Mouse (Mus musculus) embryonic stem cell, embryonic (primary cell): ENCODE data around the gene Dpm3.

Experiments used
- CTCF ChIA-PET, 4 experiments: fragments of 300-600 bp in 2 of 4; fragments of 350-600 bp in 2 of 4; sonication (Branson Sonifier 250); formaldehyde crosslinking; loops; one replicate each; lab custom pipeline; 2022; ENCODE audit warnings: inconsistent platforms in 2 of 4; lab: Charles Lee
- POLR2A ChIA-PET, 4 experiments: fragments of 300-600 bp in 2 of 4; fragments of 350-600 bp in 2 of 4; sonication (Branson Sonifier 250); formaldehyde crosslinking; loops; one replicate each; lab custom pipeline; 2022; ENCODE audit warnings: antibody characterized with exemption in 4 of 4, inconsistent platforms in 1 of 4; lab: Charles Lee

Dpm3 gene

GRCm38 (mm10) chr3:89244158-89244981, 14.8 kb upstream of the Dpm3 start:
- ChIA-PET POLR2A (interaction anchor here in 3 of 4 experiments (0.6 to 5.1 kb wide), 26 partner anchors 11 to 212 kb away, joined by 3 to 22 read pairs (median 4); partner anchors contain the start of genes Efna1 (in 2 of the 3), Mtx1 (in 2 of the 3), Cks1b (in 1 of the 3) and Clk2 (in 1 of the 3)), CTCF (interaction anchor here (0.5 to 5.0 kb wide), 65 partner anchors 7 to 330 kb away, joined by 3 to 81 read pairs (median 4); partner anchors contain the start of genes Efna1 (in 2 of the 4), Mtx1 (in 2 of the 4), Slc50a1 (in 2 of the 4) and Cks1b (in 1 of the 4))

DNA sequence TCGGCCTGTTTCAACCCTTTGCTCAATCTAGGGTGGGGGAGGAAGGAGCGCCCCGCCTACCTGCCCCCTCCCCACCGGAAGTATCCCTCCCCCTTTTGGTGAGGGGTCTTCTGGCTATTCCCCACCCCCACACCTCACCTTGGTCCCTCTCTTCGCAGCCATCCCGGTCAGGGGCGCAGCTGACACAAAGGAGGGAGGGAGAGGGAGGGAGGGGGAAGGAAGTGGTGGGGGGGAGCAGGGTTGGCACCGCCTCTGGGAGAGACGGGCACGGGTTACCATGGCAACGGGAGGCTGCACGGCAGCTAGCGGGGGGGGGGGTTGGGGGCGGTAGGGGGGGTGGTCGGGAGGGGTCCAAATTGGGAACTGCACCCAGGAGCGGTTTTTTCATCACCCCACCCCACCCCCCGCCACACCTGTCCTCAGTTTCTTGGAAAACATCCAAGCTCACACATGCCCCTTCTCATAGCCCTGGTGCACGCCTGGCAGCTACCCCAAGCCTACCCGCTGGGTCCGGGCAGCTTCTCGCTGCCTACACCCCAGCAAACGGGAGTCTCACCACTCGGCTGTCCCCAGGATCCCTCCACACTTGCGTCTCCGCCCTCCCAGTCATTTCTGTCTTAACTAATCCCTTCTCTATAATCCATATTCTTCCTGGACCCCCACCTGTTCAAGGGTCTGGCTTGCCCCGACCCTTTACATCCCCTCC, 14.0 kb upstream of the Dpm3 start:
- ChIA-PET POLR2A (interaction anchor here in 3 of 4 experiments (0.6 to 5.1 kb wide), 23 partner anchors 10 to 873 kb away, joined by 3 to 22 read pairs (median 4); partner anchors contain the start of genes Efna1 (in 2 of the 3), Mtx1 (in 2 of the 3), Fam189b (in 1 of the 3) and Fdps (in 1 of the 3)), CTCF (interaction anchor here (0.5 to 5.0 kb wide), 53 partner anchors 9 to 181 kb away, joined by 3 to 81 read pairs (median 4); partner anchors contain the start of genes Efna1 (in 3 of the 4), Mtx1 (in 3 of the 4), Scamp3 (in 2 of the 4) and Cks1b (in 1 of the 4))

GRCm38 (mm10) chr3:89245688-89246171, 13.4 kb upstream of the Dpm3 start, which contains the start of gene Krtcap2:
Gene Krtcap2 (plus strand): TSS chr3:89245966.
- ChIA-PET POLR2A (interaction anchor here in 3 of 4 experiments (0.6 to 5.1 kb wide), 20 partner anchors 9 to 872 kb away, joined by 3 to 22 read pairs (median 4); partner anchors contain the start of genes Mtx1 (in 2 of the 3), Efna1 (in 1 of the 3), Fam189b (in 1 of the 3) and Fdps (in 1 of the 3)), CTCF (interaction anchor here (0.5 to 5.0 kb wide), 45 partner anchors 10 to 504 kb away, joined by 3 to 81 read pairs (median 4); partner anchors contain the start of genes Efna1 (in 3 of the 4), Mtx1 (in 3 of the 4), Scamp3 (in 2 of the 4) and Cks1b (in 1 of the 4))

DNA sequence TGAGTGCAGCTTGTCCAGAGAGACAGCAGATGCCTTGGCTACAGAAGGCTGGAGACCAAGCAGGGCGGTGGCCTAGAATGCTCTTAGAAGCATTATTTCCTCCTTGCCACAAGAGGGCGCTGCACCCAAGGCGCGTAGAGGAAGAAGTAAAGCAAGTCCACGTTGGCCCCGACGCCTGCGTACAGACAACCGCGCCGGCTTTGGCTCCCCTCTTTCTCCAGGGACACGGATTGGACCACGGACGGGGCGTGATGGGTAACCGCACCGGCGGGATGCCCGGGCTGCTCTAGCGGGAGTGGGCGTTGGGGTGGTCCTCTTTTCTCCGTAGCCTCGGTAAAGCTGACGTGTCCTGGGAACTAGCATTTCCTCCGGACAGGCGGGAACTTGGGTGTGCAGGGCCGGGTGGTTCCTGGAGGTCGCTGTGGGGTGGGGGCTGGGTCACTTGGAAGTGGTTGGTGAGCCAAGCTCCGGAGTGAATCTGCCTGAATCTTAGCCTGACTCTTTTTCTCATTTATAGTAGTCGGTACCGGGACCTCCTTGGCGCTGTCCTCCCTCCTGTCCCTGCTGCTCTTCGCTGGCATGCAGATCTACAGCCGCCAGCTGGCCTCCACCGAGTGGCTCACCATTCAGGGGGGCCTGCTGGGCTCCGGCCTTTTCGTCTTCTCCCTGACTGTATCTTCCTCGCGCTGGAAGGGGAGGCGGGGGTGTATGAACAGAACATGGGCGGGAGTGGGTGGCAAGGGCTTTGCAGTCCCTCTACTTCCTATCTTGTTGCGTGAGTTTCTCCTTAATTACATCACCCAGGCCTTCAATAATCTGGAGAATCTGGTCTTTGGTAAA, 12.7 kb upstream of the Dpm3 start, which contains the start of gene Trim46:
TSS of gene Trim46 (minus strand) at position 49 of the 840 bp plus-strand sequence.
- ChIA-PET CTCF (interaction anchor here (0.5 to 5.0 kb wide), 38 partner anchors 10 to 503 kb away, joined by 3 to 81 read pairs (median 4); partner anchors contain the start of genes Efna1 (in 3 of the 4), Mtx1 (in 2 of the 4), Cks1b (in 1 of the 4) and Dpm3 (in 1 of the 4)), POLR2A (interaction anchor here in 3 of 4 experiments (0.6 to 5.1 kb wide), 24 partner anchors 8 to 349 kb away, joined by 3 to 22 read pairs (median 4); partner anchors contain the start of genes Mtx1 (in 2 of the 3), Efna1 (in 1 of the 3), Fdps (in 1 of the 3) and Gba (in 1 of the 3))

DNA sequence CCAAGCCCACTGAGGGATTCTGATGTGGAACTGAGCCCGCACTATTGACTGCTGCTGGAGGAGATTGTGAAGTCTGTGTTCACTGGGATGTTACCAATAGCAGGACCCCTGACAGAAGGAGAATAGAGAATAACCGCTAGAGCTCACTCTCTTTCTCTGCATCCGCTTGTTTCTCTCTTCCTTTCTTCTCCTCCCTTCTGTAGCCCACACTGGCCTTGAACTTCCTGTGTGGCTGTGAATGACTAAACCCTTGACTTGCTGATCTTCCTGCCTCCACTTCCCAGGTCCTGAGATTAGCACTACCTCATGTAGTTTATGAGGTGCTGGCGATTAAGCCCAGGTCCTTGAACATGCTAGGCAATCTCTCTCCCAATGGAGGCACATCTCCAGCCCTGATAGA, 11.7 kb upstream of the Dpm3 start:
- CTCF ChIA-PET = interaction anchor here in 2 of 4 experiments (0.6 to 1.4 kb wide), 4 partner anchors 13 to 189 kb away, joined by 3 read pairs; partner anchors contain the start of gene Pbxip1 (in 1 of the 2)
- POLR2A ChIA-PET = interaction anchor here in 2 of 4 experiments (0.6 to 2.8 kb wide), 5 partner anchors 16 to 51 kb away, joined by 3 to 11 read pairs (median 3); partner anchors contain the start of gene Mtx1 (in 1 of the 2)

- ChIA-PET POLR2A (interaction anchor here in 3 of 4 experiments (0.6 to 1.8 kb wide), 6 partner anchors 14 to 72 kb away, joined by 3 to 6 read pairs (median 3); partner anchors contain the start of genes Efna1 (in 1 of the 3) and Efna3 (in 1 of the 3)), CTCF (interaction anchor here (0.6 to 3.0 kb wide), 28 partner anchors 8 to 801 kb away, joined by 3 to 12 read pairs (median 4); partner anchors contain the start of genes Dpm3 (in 2 of the 4), Efna1 (in 2 of the 4), Adam15 (in 1 of the 4) and Slc50a1 (in 1 of the 4))
Measured at GRCm38 (mm10) chr3:89250435-89251040, 8.6 kb upstream of the Dpm3 start.

GRCm38 (mm10) chr3:89251365-89251895, 7.7 kb upstream of the Dpm3 start:
- CTCF ChIA-PET = interaction anchor here in 3 of 4 experiments (0.9 to 3.0 kb wide), 12 partner anchors 8 to 156 kb away, joined by 3 to 12 read pairs (median 4); partner anchors contain the start of gene Efna1 (in 2 of the 3)
- POLR2A ChIA-PET = interaction anchor here in 3 of 4 experiments (1.5 to 1.9 kb wide), 4 partner anchors 18 to 36 kb away, joined by 3 to 6 read pairs (median 4); partner anchors contain the start of gene Efna1 (in 1 of the 3)

DNA sequence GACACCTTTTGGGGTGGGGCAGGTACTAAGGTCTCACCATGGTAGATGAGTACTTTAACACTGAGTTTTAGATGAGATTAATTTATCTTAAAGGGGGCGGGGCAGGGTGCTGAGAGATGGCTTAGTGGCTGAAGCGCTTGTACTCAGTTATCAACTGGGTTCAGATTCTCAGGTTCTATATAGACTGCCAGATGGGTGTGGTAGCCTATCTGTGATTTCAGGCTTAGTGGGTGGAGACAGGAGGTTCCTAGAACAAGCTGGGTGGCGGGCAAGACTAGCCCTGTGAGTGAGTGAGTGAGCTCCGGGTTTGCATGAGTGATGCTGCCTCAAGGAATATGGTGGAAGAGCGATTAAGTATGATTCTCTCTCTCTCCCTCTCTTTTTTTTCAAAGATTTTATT, 4.2 kb upstream of the Dpm3 start:
- POLR2A ChIA-PET = interaction anchor here in 2 of 4 experiments (0.6 to 2.6 kb wide), 5 partner anchors 9 to 93 kb away, joined by 3 to 9 read pairs (median 5); partner anchors contain the start of genes Krtcap2 (in 1 of the 2) and Trim46 (in 1 of the 2)
- CTCF ChIA-PET = interaction anchor here in 3 of 4 experiments (0.5 to 1.6 kb wide), 11 partner anchors 11 to 322 kb away, joined by 3 to 10 read pairs (median 3); partner anchors contain the start of gene Slc50a1 (in 1 of the 3)

GRCm38 (mm10) chr3:89256177-89256576, 3.0 kb upstream of the Dpm3 start:
- ChIA-PET POLR2A (interaction anchor here in 2 of 4 experiments (1.3 to 2.6 kb wide), 5 partner anchors 9 to 61 kb away, joined by 3 to 9 read pairs (median 4); partner anchors contain the start of genes Krtcap2 (in 1 of the 2) and Trim46 (in 1 of the 2)), CTCF (interaction anchor here in 2 of 4 experiments (0.6 to 2.4 kb wide), 7 partner anchors 10 to 571 kb away, joined by 3 to 10 read pairs (median 4); partner anchors contain the start of genes Krtcap2 (in 2 of the 2), Trim46 (in 2 of the 2) and Khdc4 (in 1 of the 2))

DNA sequence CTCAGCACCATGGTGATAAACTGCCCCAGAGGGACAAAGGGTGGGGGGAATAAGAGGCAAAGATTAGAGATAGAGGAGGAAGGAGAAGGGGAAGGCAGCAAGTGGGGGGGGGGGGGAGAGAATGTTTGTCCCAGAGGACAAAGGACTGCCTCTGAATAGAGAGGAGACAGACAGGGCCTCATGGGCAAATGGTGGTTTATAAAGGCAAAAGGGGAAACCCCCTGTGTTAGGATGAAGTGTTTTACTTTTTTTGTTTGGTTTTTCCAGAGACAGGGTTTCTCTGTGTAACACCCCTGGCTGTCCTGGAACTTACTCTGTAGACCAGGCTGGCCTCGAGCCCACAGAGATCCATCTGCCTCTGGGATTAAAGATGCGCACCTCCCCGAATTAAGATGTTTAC, 1.1 kb downstream of the Dpm3 start:
- POLR2A ChIA-PET = interaction anchor here in 1 of 4 experiments (1.0 kb wide), 1 partner anchor 34 kb away, joined by 3 read pairs; no protein-coding TSS in a partner anchor
- CTCF ChIA-PET = interaction anchor here in 1 of 4 experiments (0.7 kb wide), 1 partner anchor 47 kb away, joined by 3 read pairs; no protein-coding TSS in a partner anchor

DNA sequence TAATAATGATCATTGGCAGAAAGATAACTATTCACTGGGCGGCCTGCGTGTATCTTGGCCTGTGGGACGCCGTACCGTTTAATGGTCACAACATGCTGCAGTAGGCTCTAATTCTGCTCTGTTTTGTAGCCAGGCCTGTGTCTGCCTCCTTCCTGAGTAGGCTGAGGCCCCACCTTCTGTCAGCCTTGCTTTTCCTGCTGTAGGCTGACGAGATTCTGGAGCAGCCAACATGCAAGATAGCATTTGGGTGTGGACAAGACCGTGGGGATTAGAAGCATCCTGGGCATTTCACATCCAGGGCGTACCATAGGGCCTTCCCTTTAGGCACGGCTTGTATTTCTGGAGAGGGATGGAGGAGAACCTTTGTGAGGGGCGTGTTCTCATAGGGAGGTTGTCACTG, 3.3 kb downstream of the Dpm3 start:
- ChIA-PET POLR2A (interaction anchor here in 1 of 4 experiments (1.2 kb wide), 1 partner anchor 33 kb away, joined by 3 read pairs; no protein-coding TSS in a partner anchor), CTCF (interaction anchor here in 3 of 4 experiments (0.7 to 1.8 kb wide), 4 partner anchors 18 to 571 kb away, joined by 4 to 6 read pairs (median 4); no protein-coding TSS in a partner anchor)

- ChIA-PET POLR2A (interaction anchor here in 2 of 4 experiments (0.6 to 6.2 kb wide), 8 partner anchors 10 to 651 kb away, joined by 3 to 35 read pairs (median 4); partner anchors contain the start of genes Efna1 (in 2 of the 2), Krtcap2 (in 1 of the 2) and Trim46 (in 1 of the 2)), CTCF (interaction anchor here in 2 of 4 experiments (0.6 to 1.4 kb wide), 4 partner anchors 15 to 190 kb away, joined by 3 to 4 read pairs (median 3); partner anchors contain the start of genes Adam15 (in 1 of the 2) and Efna1 (in 1 of the 2))
Measured at GRCm38 (mm10) chr3:89266439-89266893, 7.3 kb downstream of the Dpm3 start.

DNA sequence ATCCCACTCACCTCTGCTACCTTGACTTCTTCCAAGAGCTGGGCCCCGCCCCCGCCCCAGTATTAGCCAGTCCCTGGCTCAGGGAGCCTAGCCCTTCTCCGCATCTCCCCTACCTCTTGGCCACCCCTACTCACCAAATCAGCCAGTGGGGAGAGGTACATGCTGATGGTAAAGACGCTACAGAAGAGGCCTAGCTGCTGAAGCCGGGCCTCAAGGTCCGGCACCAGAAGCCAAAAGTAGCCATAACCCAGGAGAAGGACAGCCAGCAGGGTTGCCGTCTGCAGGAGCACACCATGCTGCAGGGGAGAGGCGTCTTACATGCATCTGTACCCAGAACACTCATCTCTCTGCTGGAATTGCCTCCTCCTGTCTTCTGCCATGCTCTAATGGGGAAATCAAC, 9.8 kb downstream of the Dpm3 start:
- POLR2A ChIA-PET = interaction anchor here in 3 of 4 experiments (0.6 to 6.2 kb wide), 8 partner anchors 11 to 247 kb away, joined by 3 to 35 read pairs (median 4); partner anchors contain the start of genes Efna1 (in 2 of the 3), Mtx1 (in 1 of the 3) and Pbxip1 (in 1 of the 3)
- CTCF ChIA-PET = interaction anchor here in 3 of 4 experiments (0.5 to 4.0 kb wide), 8 partner anchors 13 to 1020 kb away, joined by 3 to 25 read pairs (median 3); no protein-coding TSS in a partner anchor
